Mouse (Mus musculus) kidney, adult 11 months (tissue): ENCODE measurements around the gene Rapgef5.
"Not testable (repeated sequence)": the region's sequence is repeated elsewhere in the genome, so short reads cannot be mapped to it uniquely, and the experiment has no call there.

Experiments
- DNase-seq: peaks from one replicate; pipeline ENCODE4 v3.0.0; 2022

Gene Rapgef5

DNA sequence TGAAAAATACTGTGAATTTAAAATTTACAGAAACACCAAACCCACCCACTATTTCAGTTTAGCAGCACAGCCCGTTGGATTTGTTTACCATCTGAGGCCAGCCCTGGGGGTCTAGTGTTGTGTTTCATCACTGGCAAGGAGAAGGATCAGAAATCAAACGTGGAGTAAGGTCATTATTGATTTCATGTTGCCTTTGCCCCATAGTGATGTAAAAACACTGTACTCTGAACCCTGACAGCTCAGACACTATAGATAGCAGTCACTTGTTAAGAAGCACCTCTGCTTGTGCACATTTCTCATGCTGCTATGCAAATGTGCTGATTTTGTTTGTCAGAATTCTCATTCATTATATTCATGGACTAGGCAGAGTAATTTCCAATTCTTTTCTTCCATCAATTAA lies 265.1 kb downstream of the Rapgef5 start:
- DNase-seq: no peak

DNA sequence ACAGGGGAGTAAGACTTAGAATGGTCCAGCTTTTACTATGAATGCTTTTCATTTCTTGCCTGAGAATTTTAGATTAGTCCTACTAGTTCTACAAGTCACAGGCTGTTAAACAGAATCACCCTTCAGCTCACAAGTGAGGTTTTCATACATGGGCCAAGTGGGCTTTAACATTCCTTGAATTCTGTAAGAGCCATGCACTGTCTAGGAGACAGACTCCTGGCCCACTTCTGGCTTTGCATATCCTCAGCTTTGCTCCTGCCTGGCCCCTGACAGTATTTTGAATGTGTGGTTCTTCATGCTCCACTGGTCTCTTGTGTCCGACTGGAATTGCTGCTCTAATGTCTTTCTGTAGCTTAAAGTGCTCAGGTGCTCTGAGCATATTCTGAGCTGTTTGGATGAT lies 267.1 kb downstream of the Rapgef5 start:
- no peak for DNase-seq

DNA sequence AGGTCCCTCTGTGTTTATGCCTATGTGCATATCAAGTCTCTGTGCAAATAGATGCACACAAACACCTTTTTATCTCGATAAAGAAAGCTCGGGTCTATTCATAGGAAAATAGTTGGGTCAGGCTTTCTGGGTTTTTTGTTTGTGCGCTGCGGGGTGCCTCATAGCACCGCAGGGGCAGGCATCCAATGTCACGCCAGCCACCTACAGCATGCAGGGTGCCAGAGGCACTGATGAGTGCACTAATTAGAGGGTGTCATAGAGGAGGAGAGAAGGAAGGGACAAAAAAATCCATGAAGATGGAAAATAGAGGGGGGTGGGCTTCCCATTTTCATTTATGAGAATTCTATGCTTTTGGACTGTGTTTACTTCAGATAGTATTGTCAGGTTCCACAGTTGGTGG lies 270.3 kb downstream of the Rapgef5 start:
- DNase-seq: no peak

DNA sequence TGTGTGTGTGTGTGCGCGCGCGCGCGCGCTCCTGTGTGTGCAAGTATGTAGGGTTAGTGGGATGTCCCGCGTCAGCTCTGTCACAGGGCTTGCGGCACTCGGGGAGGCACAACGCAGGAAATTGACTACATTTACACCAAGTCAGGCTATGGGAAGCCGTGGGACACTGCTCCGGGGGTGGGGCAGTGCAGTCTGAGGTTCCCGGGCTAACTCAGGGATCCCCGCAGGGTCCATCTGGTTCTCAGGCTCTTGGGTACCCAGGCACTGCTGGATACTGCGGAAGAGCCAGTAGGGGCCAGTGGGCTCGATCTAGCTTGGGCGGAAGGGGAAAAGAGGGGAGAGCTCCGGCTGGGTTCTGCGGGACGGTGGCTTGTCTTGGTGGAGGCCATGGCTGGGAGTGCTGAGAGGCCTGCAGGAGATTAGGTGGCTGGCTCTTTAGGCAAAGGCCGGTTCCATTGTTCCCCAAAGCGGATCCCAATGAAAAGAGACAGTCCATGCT lies 272.3 kb downstream of the Rapgef5 start:
- no peak for DNase-seq

DNA sequence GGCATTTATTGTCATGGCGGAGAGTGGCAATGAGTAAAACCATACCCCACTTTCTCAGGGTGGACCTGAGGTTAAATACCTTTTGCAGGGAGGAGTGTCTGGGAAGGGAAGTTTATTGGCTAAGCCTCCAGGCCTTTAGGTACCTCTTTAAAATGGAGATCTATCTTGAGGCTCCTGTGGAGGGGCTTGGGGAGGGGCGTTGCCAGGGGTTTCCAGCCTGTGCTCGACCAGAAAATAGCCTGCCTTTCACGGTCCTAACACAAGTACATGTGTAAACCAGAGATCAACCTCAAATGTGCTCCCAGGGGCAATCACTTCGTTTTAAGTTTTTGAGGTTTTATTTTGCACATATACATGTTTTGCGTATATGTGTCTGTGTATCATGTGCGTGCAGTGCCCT lies 272.7 kb downstream of the Rapgef5 start:
- no peak for DNase-seq

DNA sequence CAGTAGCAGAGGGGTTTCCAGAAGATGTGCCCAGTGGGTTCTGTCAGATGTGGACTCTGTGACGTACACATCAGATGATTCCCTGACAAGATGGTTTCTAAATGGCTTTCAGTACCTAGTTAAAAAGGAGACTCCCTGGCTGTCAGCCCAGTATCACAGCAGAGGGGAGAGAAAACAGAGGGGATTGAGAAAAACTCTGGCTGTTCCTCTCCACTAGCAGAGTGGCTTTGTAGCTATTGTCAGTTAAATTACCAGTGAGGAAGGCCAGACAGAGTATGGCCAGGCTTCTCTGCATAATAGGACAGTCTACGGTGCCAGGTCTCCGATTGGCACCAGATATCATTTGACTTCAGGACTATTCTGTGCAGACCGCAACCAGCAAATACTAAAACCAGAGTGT lies 279.0 kb downstream of the Rapgef5 start:
- no peak for DNase-seq

DNA sequence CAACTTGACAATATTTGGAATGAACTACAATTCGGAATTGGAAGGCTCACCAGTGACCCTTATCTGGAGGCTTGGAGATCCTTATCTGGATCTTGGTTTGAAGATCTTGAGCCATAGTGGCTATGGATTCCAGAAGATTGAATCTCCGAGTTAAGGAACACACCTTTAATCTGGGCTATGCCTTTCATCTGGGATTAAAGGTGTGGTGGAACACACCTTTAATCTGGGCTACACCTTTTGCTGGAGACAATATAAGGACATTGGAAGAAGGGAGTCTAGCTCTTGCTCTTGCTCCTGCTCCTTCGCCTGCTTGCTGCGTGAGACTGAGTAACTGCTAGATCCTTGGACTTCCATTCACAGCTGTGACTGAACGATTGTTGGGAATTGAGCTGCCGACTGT lies 287.7 kb downstream of the Rapgef5 start, which contains the start of gene Cdca7l:
Gene Cdca7l, plus strand, starts transcription at position 301 of the 400 bp plus-strand sequence.
- DNase-seq: not testable (repeated sequence)

DNA sequence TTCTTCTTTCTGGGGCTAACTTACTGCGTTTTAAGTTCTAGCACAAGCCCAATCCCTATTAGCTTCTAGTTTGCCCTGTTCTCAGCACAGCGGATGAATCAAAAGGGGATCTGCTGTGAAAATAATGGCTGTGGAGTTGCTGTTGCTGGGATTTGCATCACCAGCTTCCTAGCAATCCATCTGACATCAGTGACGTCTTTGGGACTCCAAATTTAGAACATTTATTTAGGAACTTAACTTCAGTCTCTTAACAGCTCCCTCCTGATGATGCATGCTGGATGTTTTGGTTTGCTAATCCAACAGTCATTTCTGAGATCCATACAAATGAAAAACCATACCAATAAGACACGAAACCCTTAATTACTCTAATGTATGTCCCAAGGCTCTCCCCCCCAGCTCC lies 289.3 kb downstream of the Rapgef5 start:
- DNase-seq: no peak

DNA sequence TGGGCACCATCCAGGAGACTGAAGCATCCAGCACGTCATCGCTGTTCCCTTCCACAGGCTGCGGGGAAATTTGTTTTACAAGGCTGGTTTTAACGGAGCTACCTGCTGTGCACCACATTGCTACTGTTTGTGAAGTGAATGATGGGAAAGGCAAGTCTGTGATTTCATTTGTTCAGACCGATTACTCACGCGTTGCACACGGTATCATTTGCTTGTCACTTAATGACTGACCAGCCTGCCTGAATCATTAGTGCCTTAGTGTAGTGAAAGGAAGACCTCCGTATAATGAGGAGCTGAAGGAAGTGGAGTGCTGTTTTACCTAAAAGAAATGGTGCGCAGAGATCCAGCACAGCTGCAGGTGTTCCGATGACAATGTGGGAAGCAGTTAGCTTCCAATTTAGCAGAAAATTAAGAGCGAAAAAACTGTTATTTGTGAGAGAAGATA lies 289.8 kb downstream of the Rapgef5 start:
- no peak for DNase-seq

DNA sequence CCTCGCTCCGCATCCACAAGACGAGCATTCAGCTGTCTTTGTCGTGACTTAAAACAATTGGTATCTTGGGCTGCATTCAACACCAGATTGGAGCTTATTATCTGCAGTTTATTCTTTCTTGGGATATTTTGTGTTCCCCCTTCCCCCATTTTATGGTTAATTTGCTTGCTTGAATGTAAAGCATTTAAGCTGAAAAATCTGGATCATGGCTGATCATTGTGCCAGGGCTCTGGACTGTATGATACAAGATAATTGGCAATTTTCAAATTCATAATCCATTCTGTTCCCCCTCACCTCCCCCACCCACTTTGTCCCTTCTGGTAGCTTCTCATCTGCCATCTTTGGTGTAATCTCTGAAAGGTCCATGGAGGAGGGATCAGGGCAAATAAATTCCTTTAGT lies 290.2 kb downstream of the Rapgef5 start:
- no peak for DNase-seq

DNA sequence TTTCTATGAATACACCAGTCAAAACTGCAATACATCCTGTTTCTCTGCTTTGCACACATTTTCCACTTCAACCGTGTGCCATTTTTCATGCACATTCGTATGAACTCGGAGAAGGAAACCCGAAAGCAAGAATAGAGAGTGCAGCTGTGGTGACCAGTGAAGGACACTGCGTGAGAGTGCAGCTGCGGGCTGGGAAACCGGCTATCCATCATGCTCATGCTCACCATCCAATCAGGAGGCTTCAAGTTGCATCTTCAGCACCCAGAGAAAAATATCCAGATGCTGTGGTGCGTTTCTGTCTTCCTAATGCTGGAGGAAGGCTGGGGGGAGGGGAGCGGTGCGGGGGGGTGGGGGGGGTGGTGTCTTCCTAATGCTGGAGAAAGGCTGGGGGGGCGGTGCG lies 291.4 kb downstream of the Rapgef5 start:
- no peak for DNase-seq

DNA sequence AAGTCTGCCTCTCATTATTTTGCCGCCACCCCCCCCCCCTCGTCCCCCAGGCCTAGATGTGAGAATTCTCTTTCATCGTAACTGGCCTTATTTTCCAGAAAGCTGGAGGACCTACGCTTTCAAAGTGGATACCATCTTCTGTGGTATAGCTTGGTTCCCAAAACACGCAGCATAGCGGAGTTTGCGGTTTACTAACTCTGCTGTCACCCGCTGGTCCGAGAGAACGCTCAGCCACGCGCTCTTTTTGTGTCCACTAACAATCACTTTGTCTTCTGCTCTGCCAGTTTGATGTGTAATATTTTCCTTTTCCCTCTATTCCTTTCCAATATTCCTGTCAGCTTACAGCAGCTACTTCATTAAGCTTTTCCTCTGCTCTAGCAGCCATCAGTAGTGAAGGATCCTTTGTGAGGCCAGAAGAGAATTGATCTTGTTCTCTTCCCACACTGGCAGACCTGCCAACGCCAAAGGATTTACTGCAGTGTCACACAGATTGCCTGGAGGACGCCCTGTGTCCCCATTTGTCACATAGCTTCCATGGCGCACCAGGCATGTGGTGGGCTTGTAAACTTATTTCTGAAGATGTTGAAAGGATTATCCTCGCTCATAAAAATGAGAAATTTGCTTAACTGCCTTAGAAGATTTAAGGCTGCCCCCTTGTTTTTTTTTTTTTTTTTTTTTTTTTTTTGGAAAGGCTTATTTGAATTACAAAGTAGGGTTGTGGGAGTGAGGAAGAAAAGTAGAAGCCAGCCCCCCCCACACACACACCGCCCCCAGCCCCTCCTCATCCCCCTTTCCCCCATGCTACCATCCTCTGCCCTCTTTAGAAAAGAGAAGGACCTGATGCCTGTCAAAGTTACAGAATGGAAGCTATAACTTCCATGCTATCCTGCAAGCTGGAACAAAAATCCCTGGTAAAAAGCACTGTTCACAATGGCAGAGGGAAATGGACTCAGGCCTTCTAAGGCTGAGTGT lies 292.4 kb downstream of the Rapgef5 start:
- no peak for DNase-seq
